Mouse (Mus musculus) MEL (cell line): ENCODE measurements around the gene Pcnx.

Experiments
- CTCF ChIP-seq, 3 experiments: IDR thresholded peaks in 2 of 3; conservative IDR thresholded peaks in 1 of 3; 2 replicates each; pipeline ENCODE4 v1.5.1; 2011 to 2012; ENCODE audit warnings: low read length in 3 of 3, low read depth in 2 of 3, mild to moderate bottlenecking in 2 of 3, improper control_type of control experiment in 1 of 3, inconsistent platforms in 1 of 3, mixed read lengths in 1 of 3, moderate library complexity in 1 of 3; ENCODE audit not compliant: control insufficient read depth in 1 of 3, insufficient read depth in 1 of 3, poor library complexity in 1 of 3, severe bottlenecking in 1 of 3
- KAT2A ChIP-seq: conservative IDR thresholded peaks from 2 replicates; pipeline ENCODE4 v1.6.1; 2012; ENCODE audit warnings: low read depth, low read length, improper control_type of control experiment, inconsistent platforms
- NRF1 ChIP-seq: IDR thresholded peaks from 2 replicates; pipeline ENCODE4 v1.6.1; 2014; ENCODE audit warnings: low read depth, mild to moderate bottlenecking, inconsistent platforms, low read length, improper control_type of control experiment, moderate library complexity; ENCODE audit not compliant: poor library complexity, insufficient read depth, severe bottlenecking
- POLR2A ChIP-seq, 2 experiments: IDR thresholded peaks; 2 replicates each; pipeline ENCODE4 v1.6.1; 2011 to 2012; ENCODE audit warnings: low read length in 2 of 2, mild to moderate bottlenecking in 2 of 2, control low read depth in 1 of 2, improper control_type of control experiment in 1 of 2, low read depth in 1 of 2, moderate library complexity in 1 of 2; ENCODE audit not compliant: control insufficient read depth in 1 of 2, insufficient read depth in 1 of 2, poor library complexity in 1 of 2
- RAD21 ChIP-seq: IDR thresholded peaks from 2 replicates; pipeline ENCODE4 v1.6.1; 2011; ENCODE audit warnings: mild to moderate bottlenecking, low read depth, low read length, improper control_type of control experiment
- TBP ChIP-seq: IDR thresholded peaks from 2 replicates; pipeline ENCODE4 v1.8.0; 2011; ENCODE audit warnings: low read depth, low read length, improper control_type of control experiment
- TCF12 ChIP-seq: IDR thresholded peaks from 2 replicates; pipeline ENCODE4 v1.6.1; 2014; ENCODE audit warnings: low read depth, mild to moderate bottlenecking, inconsistent platforms, low read length, improper control_type of control experiment, moderate library complexity
- UBTF ChIP-seq: IDR thresholded peaks from 2 replicates; pipeline ENCODE4 v1.6.1; 2012; ENCODE audit warnings: low read depth, mild to moderate bottlenecking, inconsistent platforms, low read length, improper control_type of control experiment, moderate library complexity, borderline replicate concordance; ENCODE audit not compliant: insufficient read depth
- USF1 ChIP-seq: IDR thresholded peaks from 2 replicates; pipeline ENCODE4 v1.6.1; 2014; ENCODE audit warnings: low read depth, mild to moderate bottlenecking, inconsistent platforms, low read length, improper control_type of control experiment, moderate library complexity

GRCm38 (mm10) chr12:81856696-81857095, 3.1 kb upstream of the Pcnx start:
- TF ChIP-seq KAT2A, result no peak
- TF ChIP-seq TBP, result no peak
- TF ChIP-seq CTCF (IDR thresholded peaks at IDR 0.05 in 2 of 3, conservative IDR thresholded peaks at IDR 0.05 in 1 of 3; ENCODE audit: control insufficient read depth in 1 of 3, insufficient read depth in 1 of 3, low read depth in 2 of 3, low read length in 3 of 3, poor library complexity in 1 of 3, severe bottlenecking in 1 of 3), result no peak
- TF ChIP-seq POLR2A (IDR thresholded peaks at IDR 0.05; ENCODE audit: control insufficient read depth in 1 of 2, insufficient read depth in 1 of 2, low read depth in 1 of 2, low read length in 2 of 2, poor library complexity in 1 of 2), result no peak
- no peak for TF ChIP-seq TCF12
- TF ChIP-seq USF1, result no peak
- TF ChIP-seq NRF1, result no peak
- no peak for TF ChIP-seq RAD21
- no peak for TF ChIP-seq UBTF
